Mouse (Mus musculus): ENCODE results near the gene Olfr94. TPM values are rescaled to one million over a fixed set of nuclear protein-coding genes. Genes with fewer than 3 reads are reported as not detected.

Olfr94 gene
- total and polyA plus RNA-seq, 3 experiments = not detected

GRCm38 (mm10) chr17:37249460-37249859 lies 48.7 kb upstream of the Olfr94 start:
- Histone ChIP-seq H3K4me1 (ENCODE audit: control insufficient read depth in 1 of 2, insufficient read depth in 2 of 2, low read length in 2 of 2) (peaks cover 0 to 3% of the 10 kb centered on the region in 2 experiments; a peak in 1 of 4 replicates), H3K27ac (ENCODE audit: control insufficient read depth, low read depth, low read length) (no peak overlapping the region), H3K9me3 (replicated peaks; ENCODE audit: insufficient read depth, low read length) (no peaks in the 10 kb centered on the region), H3K9ac (ENCODE audit: control insufficient read depth, low read depth, low read length, poor library complexity, severe bottlenecking) (no peak overlapping the region), H3K36me3 (ENCODE audit: control insufficient read depth in 1 of 2, insufficient read depth in 2 of 2, low read length in 2 of 2) (no peaks in the 10 kb centered on the region), H3K79me2 (ENCODE audit: control insufficient read depth, insufficient read depth, low read length, poor library complexity) (no peaks in the 10 kb centered on the region), H3K4me3 (ENCODE audit: control insufficient read depth in 1 of 2, insufficient read depth in 1 of 2, low read depth in 2 of 2, low read length in 2 of 2) (no peak overlapping the region), H3K27me3 (ENCODE audit: control insufficient read depth in 1 of 2, insufficient read depth in 2 of 2, low read length in 2 of 2) (no peaks in the 10 kb centered on the region; a peak in 1 of 4 replicates)
- TF ChIP-seq CHD2 (IDR thresholded peaks at IDR 0.05; ENCODE audit: low read length) (no peak), GABPA (IDR thresholded peaks at IDR 0.05; ENCODE audit: low read depth, low read length) (no peak), GATA1 (IDR thresholded peaks at IDR 0.05; ENCODE audit: low read depth, low read length) (no peak), ZC3H11A (IDR thresholded peaks at IDR 0.05; ENCODE audit: low read depth, low read length) (no peak), POLR2A (IDR thresholded peaks at IDR 0.05; ENCODE audit: control insufficient read depth in 1 of 2, insufficient read depth in 1 of 2, low read depth in 1 of 2, low read length in 2 of 2, poor library complexity in 1 of 2) (no peak), POLR2AphosphoS2 (IDR thresholded peaks at IDR 0.05; ENCODE audit: low read length) (no peak), TBP (IDR thresholded peaks at IDR 0.05; ENCODE audit: low read depth, low read length) (no peak), MAZ (IDR thresholded peaks at IDR 0.05; ENCODE audit: low read depth, low read length) (no peak), UBTF (IDR thresholded peaks at IDR 0.05; ENCODE audit: borderline replicate concordance, insufficient read depth, low read depth, low read length) (no peak), NRF1 (IDR thresholded peaks at IDR 0.05; ENCODE audit: insufficient read depth, low read depth, low read length, poor library complexity, severe bottlenecking) (no peak)
- no peak for DNase-seq (ENCODE audit: low read depth, low spot score)

- peak overlapping the region; percentile 37 to 47 for H3K4me3 ChIP-seq (ENCODE audit: control insufficient read depth in 1 of 2, insufficient read depth in 1 of 2, low read depth in 2 of 2, low read length in 2 of 2)
- H3K27ac ChIP-seq (ENCODE audit: control insufficient read depth, low read depth, low read length) = no peak overlapping the region
- peaks cover 0 to 3% of the 10 kb centered on the region in 2 experiments; a peak in 1 of 4 replicates for H3K4me1 ChIP-seq (ENCODE audit: control insufficient read depth in 1 of 2, insufficient read depth in 2 of 2, low read length in 2 of 2)
- no peaks in the 10 kb centered on the region for H3K79me2 ChIP-seq (ENCODE audit: control insufficient read depth, insufficient read depth, low read length, poor library complexity)
- DNase-seq (ENCODE audit: low read depth, low spot score) = peak; percentile 77
- no peaks in the 10 kb centered on the region for H3K9me3 ChIP-seq (replicated peaks; ENCODE audit: insufficient read depth, low read length)
- TF ChIP-seq ETS1 (IDR thresholded peaks at IDR 0.05; ENCODE audit: low read depth, low read length) (0 out of 2 replicates have a peak, but pooled peaks have one; percentile 32), CHD2 (IDR thresholded peaks at IDR 0.05; ENCODE audit: low read length) (peak; percentile 88), ZNF384 (IDR thresholded peaks at IDR 0.05; ENCODE audit: low read depth, low read length) (no peak), GATA1 (IDR thresholded peaks at IDR 0.05; ENCODE audit: low read depth, low read length) (peak; percentile 28; the same call in 1 of the 2 replicates), CTCF (IDR thresholded peaks at IDR 0.05 in 2 of 3, conservative IDR thresholded peaks at IDR 0.05 in 1 of 3; ENCODE audit: control insufficient read depth in 1 of 3, insufficient read depth in 1 of 3, low read depth in 2 of 3, low read length in 3 of 3, poor library complexity in 1 of 3, severe bottlenecking in 1 of 3) (peak in 2 of 3 experiments; percentile 33 to 37; a peak in 3 of 6 replicates), RAD21 (IDR thresholded peaks at IDR 0.05; ENCODE audit: low read depth, low read length) (peak; percentile 17; the same call in 1 of the 2 replicates), SIN3A (IDR thresholded peaks at IDR 0.05; ENCODE audit: low read length) (no peak)
- no peaks in the 10 kb centered on the region for H3K36me3 ChIP-seq (ENCODE audit: control insufficient read depth in 1 of 2, insufficient read depth in 2 of 2, low read length in 2 of 2)
- peak overlapping the region; percentile 27; the same call in 1 of the 2 replicates for H3K9ac ChIP-seq (ENCODE audit: control insufficient read depth, low read depth, low read length, poor library complexity, severe bottlenecking)
- no peaks in the 10 kb centered on the region; a peak in 1 of 4 replicates for H3K27me3 ChIP-seq (ENCODE audit: control insufficient read depth in 1 of 2, insufficient read depth in 2 of 2, low read length in 2 of 2)
Observed at GRCm38 (mm10) chr17:37246715-37247114, 45.9 kb upstream of the Olfr94 start.
